Mouse (Mus musculus) kidney, postnatal 14 days (tissue): ENCODE measurements around the gene Tmprss13.
A peak's percentile ranks its signal among the peaks of the same experiment; 100 is the strongest.

Experiments used
- DNase-seq: peaks from one replicate; pipeline ENCODE4 v3.0.0; 2022; ENCODE audit warnings: mixed read lengths

The Tmprss13 gene

GRCm38 (mm10) chr9:45337406-45337805 lies 18.5 kb downstream of the Tmprss13 start:
- no peak for DNase-seq

GRCm38 (mm10) chr9:45343066-45343465 lies 24.2 kb downstream of the Tmprss13 start:
- DNase-seq: no peak

GRCm38 (mm10) chr9:45345516-45345915 lies 26.6 kb downstream of the Tmprss13 start:
- peak; percentile 40 for DNase-seq

- DNase-seq: no peak
Observed at GRCm38 (mm10) chr9:45346276-45346675, 27.4 kb downstream of the Tmprss13 start.

- DNase-seq: no peak
Observed at GRCm38 (mm10) chr9:45348560-45348959, 29.7 kb downstream of the Tmprss13 start.

GRCm38 (mm10) chr9:45349181-45349580 lies 30.3 kb downstream of the Tmprss13 start:
- DNase-seq: no peak

GRCm38 (mm10) chr9:45349851-45350250 lies 31.0 kb downstream of the Tmprss13 start:
- DNase-seq: no peak

- no peak for DNase-seq
Observed at GRCm38 (mm10) chr9:45355192-45355591, 36.3 kb downstream of the Tmprss13 start.

- DNase-seq: no peak
Observed at GRCm38 (mm10) chr9:45358356-45358755, 39.5 kb downstream of the Tmprss13 start.

GRCm38 (mm10) chr9:45362051-45362461 lies 43.2 kb downstream of the Tmprss13 start:
- DNase-seq: no peak

GRCm38 (mm10) chr9:45363639-45364214 lies 44.8 kb downstream of the Tmprss13 start:
- DNase-seq: no peak

GRCm38 (mm10) chr9:45367716-45368115 lies 48.8 kb downstream of the Tmprss13 start:
- DNase-seq: no peak

- no peak for DNase-seq
Observed at GRCm38 (mm10) chr9:45368341-45368901, 49.5 kb downstream of the Tmprss13 start.

GRCm38 (mm10) chr9:45370117-45370561 lies 51.2 kb downstream of the Tmprss13 start, which contains the start of gene Fxyd6:
Fxyd6 (plus strand) TSS chr9:45370185.
- peak; percentile 64 for DNase-seq

- no peak for DNase-seq
Observed at GRCm38 (mm10) chr9:45370616-45371336, 51.9 kb downstream of the Tmprss13 start.

- no peak for DNase-seq
Observed at GRCm38 (mm10) chr9:45371337-45371707, 52.4 kb downstream of the Tmprss13 start.

GRCm38 (mm10) chr9:45373896-45374295 lies 55.0 kb downstream of the Tmprss13 start:
- DNase-seq: no peak

GRCm38 (mm10) chr9:45374988-45375502 lies 56.1 kb downstream of the Tmprss13 start:
- no peak for DNase-seq

- no peak for DNase-seq
Observed at GRCm38 (mm10) chr9:45376427-45376826, 57.5 kb downstream of the Tmprss13 start.

GRCm38 (mm10) chr9:45376883-45377282 lies 58.0 kb downstream of the Tmprss13 start:
- DNase-seq: no peak

GRCm38 (mm10) chr9:45380411-45381251 lies 61.7 kb downstream of the Tmprss13 start:
- no peak for DNase-seq

- DNase-seq: no peak
Observed at GRCm38 (mm10) chr9:45382336-45382735, 63.4 kb downstream of the Tmprss13 start.

GRCm38 (mm10) chr9:45382834-45383233 lies 63.9 kb downstream of the Tmprss13 start:
- DNase-seq: no peak
